Mouse (Mus musculus) B cell, adult 62 days (primary cell): ENCODE measurements around the gene Hs3st5. TPM values are rescaled to one million over a fixed set of nuclear protein-coding genes. Genes with fewer than 3 reads are reported as not detected.

Source experiments
- total RNA-seq: library from RNA; stranded (reverse); gene quantifications from 4 replicates; pipeline ENCODE4 v1.2.4, GENCODE M21; 2023

The Hs3st5 gene
- total RNA-seq, result not detected in 4 replicates

DNA sequence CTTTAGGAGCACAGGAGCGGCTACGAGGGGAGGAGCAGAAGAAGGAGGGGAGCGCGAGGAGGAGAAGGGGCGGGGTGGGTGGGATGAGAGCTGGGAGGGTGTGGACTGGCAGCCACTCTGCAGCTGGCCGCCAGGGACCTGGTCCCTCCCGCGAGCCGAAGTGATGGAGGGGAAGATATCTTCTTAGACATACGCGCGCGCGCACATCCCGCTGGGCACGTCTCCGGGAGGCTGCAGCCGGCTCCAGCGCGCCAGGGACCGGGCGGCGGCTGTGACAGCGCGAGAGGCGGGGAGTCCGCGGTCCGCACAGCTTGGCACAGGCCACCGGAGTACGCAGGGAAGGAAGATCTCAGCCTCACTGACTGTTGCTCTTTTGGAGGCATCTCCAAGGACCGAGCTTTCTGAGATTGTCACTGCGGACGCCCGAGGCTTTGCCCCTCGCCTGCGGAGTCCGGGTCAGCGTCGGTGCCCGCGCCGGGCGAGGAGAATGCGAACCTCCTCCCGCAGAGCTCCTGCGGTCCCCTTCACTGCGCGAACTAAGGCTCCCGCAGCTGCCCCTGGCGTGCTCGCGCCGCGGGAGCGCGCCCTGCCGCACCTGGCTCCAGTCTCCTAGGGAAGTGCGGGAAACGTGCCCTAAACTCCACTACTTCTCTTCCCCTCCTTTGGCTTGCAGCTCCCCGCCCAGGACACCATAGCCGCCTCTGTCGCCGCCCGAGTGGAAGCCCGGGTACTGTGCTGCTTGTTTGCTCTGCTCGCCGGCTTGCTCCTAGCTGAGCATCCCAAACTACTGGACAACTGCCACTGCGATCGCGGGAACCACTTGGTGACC is at the start of gene Hs3st5:
TSS of gene Hs3st5 (plus strand) at position 88 of the 829 bp plus-strand sequence.

